Mouse (Mus musculus): ENCODE data around the gene Prkaca.

- TF ChIP-seq E2F4 (IDR thresholded peaks at IDR 0.05; ENCODE audit: insufficient replicate concordance, low read depth, low read length) = no peak
- no peak for TF ChIP-seq EP300 (IDR thresholded peaks at IDR 0.05; ENCODE audit: low read length)
- no peak for TF ChIP-seq CTCF (conservative IDR thresholded peaks at IDR 0.05 in 1 of 2, IDR thresholded peaks at IDR 0.05 in 1 of 2; ENCODE audit: low read depth in 2 of 2, low read length in 2 of 2)
These were observed 24.8 kb downstream of the Prkaca start, which contains the start of gene Samd1 for GRCm38 (mm10) chr8:83997511-83998141.
